Mouse (Mus musculus) midbrain, embryonic 13.5 days (tissue): ENCODE data around the gene 2010111I01Rik. TPM values are rescaled to one million over a fixed set of nuclear protein-coding genes. Genes with fewer than 3 reads are reported as not detected.

Source experiments
- ATAC-seq: fragments of 200-750 bp; cut with Nextera tagmentation; 2 replicates; pipeline ENCODE4 v1.8.0; 2017; ENCODE audit warnings: mild to moderate bottlenecking, moderate TSS enrichment, moderate library complexity
- H3K27ac ChIP-seq: fragments of 300-500 bp; sonication (generic); 2 replicates; pipeline ENCODE4 v1.5.1; 2015; ENCODE audit warnings: inconsistent platforms, mild to moderate bottlenecking, moderate library complexity
- H3K27me3 ChIP-seq: fragments of 300-500 bp; sonication (generic); 2 replicates; pipeline ENCODE4 v1.6.1; 2015; ENCODE audit warnings: mild to moderate bottlenecking, inconsistent platforms
- H3K36me3 ChIP-seq: fragments of 300-500 bp; sonication (generic); 2 replicates; pipeline ENCODE4 v1.6.1; 2015; ENCODE audit warnings: mild to moderate bottlenecking, inconsistent platforms
- H3K4me1 ChIP-seq: fragments of 300-500 bp; sonication (generic); replicated peaks from 2 replicates; pipeline ENCODE4 v1.6.1; 2015; ENCODE audit warnings: inconsistent platforms
- H3K4me2 ChIP-seq: fragments of 300-500 bp; sonication (generic); replicated peaks from 2 replicates; pipeline ENCODE4 v1.6.1; 2015; ENCODE audit warnings: moderate library complexity, mild to moderate bottlenecking, inconsistent platforms
- H3K4me3 ChIP-seq: fragments of 300-500 bp; sonication (generic); replicated peaks from 2 replicates; pipeline ENCODE4 v1.5.1; 2015; ENCODE audit warnings: mild to moderate bottlenecking, inconsistent platforms
- H3K9ac ChIP-seq: fragments of 300-500 bp; sonication (generic); replicated peaks from 2 replicates; pipeline ENCODE4 v1.6.1; 2015; ENCODE audit warnings: mild to moderate bottlenecking, inconsistent platforms
- H3K9me3 ChIP-seq: fragments of 300-500 bp; sonication (generic); 2 replicates; pipeline ENCODE4 v1.6.1; 2016; ENCODE audit warnings: mild to moderate bottlenecking, inconsistent platforms
- WGBS: fragments of 180-500 bp; shearing (Covaris S2); methylation state at CpG from one replicate; pipeline ENCODE4 v1.1.7; 2015; 5-methylcytosine and 5-hydroxymethylcytosine counted together
- polyA plus RNA-seq: library from polyadenylated mRNA; unstranded; fragments of >200 nt; fragmentation: Nextera tagmentation; extraction: Ambion mirVana; gene quantifications from 2 replicates; pipeline ENCODE4 v1.2.1, GENCODE M21; 2015

Gene 2010111I01Rik
- polyA plus RNA-seq, 1 experiment from 2014 or later = 28.6 TPM

GRCm38 (mm10) chr13:62939797-62940196 lies 24.9 kb upstream of the 2010111I01Rik start:
- Histone ChIP-seq H3K4me1 (no peaks in the 10 kb centered on the region), H3K27me3 (no peaks in the 10 kb centered on the region), H3K27ac (no peak overlapping the region), H3K4me2 (no peak overlapping the region), H3K9ac (no peak overlapping the region), H3K4me3 (no peak overlapping the region), H3K36me3 (no peaks in the 10 kb centered on the region), H3K9me3 (no peaks in the 10 kb centered on the region)
- 95% methylated on average over 4 of the region's 4 CpGs for WGBS
- no peak for ATAC-seq

- no peaks in the 10 kb centered on the region for H3K9me3 ChIP-seq
- H3K4me1 ChIP-seq = no peaks in the 10 kb centered on the region
- H3K27me3 ChIP-seq = no peaks in the 10 kb centered on the region
- H3K36me3 ChIP-seq = no peaks in the 10 kb centered on the region
- H3K9ac ChIP-seq = no peak overlapping the region
- no peak overlapping the region for H3K4me2 ChIP-seq
- H3K27ac ChIP-seq = no peak overlapping the region
- no peak overlapping the region for H3K4me3 ChIP-seq
- no peak for ATAC-seq
- 93% methylated on average over 4 of the region's 4 CpGs for WGBS
These were observed 24.0 kb upstream of the 2010111I01Rik start for GRCm38 (mm10) chr13:62940721-62941120.

- WGBS = 82% methylated on average over 17 of the region's 17 CpGs
- no peaks in the 10 kb centered on the region for H3K36me3 ChIP-seq
- no peak for ATAC-seq
- H3K9me3 ChIP-seq = no peaks in the 10 kb centered on the region
- H3K4me1 ChIP-seq = no peaks in the 10 kb centered on the region
- no peak overlapping the region for H3K27ac ChIP-seq
- no peaks in the 10 kb centered on the region for H3K27me3 ChIP-seq
- no peak overlapping the region for H3K9ac ChIP-seq
- H3K4me2 ChIP-seq = no peak overlapping the region
- H3K4me3 ChIP-seq = no peak overlapping the region
These were observed 23.2 kb upstream of the 2010111I01Rik start for GRCm38 (mm10) chr13:62941341-62942005.

GRCm38 (mm10) chr13:62943274-62943830 lies 21.3 kb upstream of the 2010111I01Rik start:
- H3K9ac ChIP-seq = no peak overlapping the region
- no peaks in the 10 kb centered on the region for H3K9me3 ChIP-seq
- WGBS = 80% methylated on average over 7 of the region's 7 CpGs
- no peaks in the 10 kb centered on the region for H3K27me3 ChIP-seq
- no peaks in the 10 kb centered on the region for H3K4me1 ChIP-seq
- H3K27ac ChIP-seq = no peak overlapping the region
- no peak for ATAC-seq
- H3K4me2 ChIP-seq = no peak overlapping the region
- H3K4me3 ChIP-seq = no peak overlapping the region
- no peaks in the 10 kb centered on the region for H3K36me3 ChIP-seq

GRCm38 (mm10) chr13:62944109-62944508 lies 20.6 kb upstream of the 2010111I01Rik start:
- Histone ChIP-seq H3K27ac (no peak overlapping the region), H3K4me2 (no peak overlapping the region), H3K4me3 (no peak overlapping the region), H3K27me3 (no peaks in the 10 kb centered on the region), H3K36me3 (no peaks in the 10 kb centered on the region), H3K9me3 (no peaks in the 10 kb centered on the region), H3K4me1 (no peaks in the 10 kb centered on the region), H3K9ac (no peak overlapping the region)
- WGBS = 84% methylated on average over 6 of the region's 6 CpGs
- no peak for ATAC-seq

GRCm38 (mm10) chr13:62949560-62950188 lies 15.0 kb upstream of the 2010111I01Rik start:
- Histone ChIP-seq H3K4me1 (0 out of 2 replicates have a peak, but pooled peaks cover 3% of the 10 kb centered on the region), H3K36me3 (no peaks in the 10 kb centered on the region), H3K9me3 (no peaks in the 10 kb centered on the region), H3K4me2 (no peak overlapping the region), H3K27ac (no peak overlapping the region), H3K4me3 (no peak overlapping the region), H3K9ac (no peak overlapping the region), H3K27me3 (no peaks in the 10 kb centered on the region)
- 45% methylated on average over 4 of the region's 4 CpGs for whole genome bisulfite sequencing
- ATAC-seq = no peak

- Histone ChIP-seq H3K27ac (no peak overlapping the region), H3K4me3 (no peak overlapping the region), H3K4me2 (no peak overlapping the region), H3K36me3 (no peaks in the 10 kb centered on the region), H3K27me3 (no peaks in the 10 kb centered on the region), H3K9me3 (no peaks in the 10 kb centered on the region), H3K9ac (no peak overlapping the region), H3K4me1 (0 out of 2 replicates have a peak, but pooled peaks cover 3% of the 10 kb centered on the region)
- 76% methylated on average over 1 of the region's 1 CpGs for WGBS
- no peak for ATAC-seq
These were observed 13.1 kb upstream of the 2010111I01Rik start for GRCm38 (mm10) chr13:62951606-62952005.

- Histone ChIP-seq H3K4me3 (no peak overlapping the region), H3K4me1 (0 out of 2 replicates have a peak, but pooled peaks cover 3% of the 10 kb centered on the region), H3K4me2 (no peak overlapping the region), H3K27me3 (no peaks in the 10 kb centered on the region), H3K9me3 (no peaks in the 10 kb centered on the region), H3K9ac (no peak overlapping the region), H3K27ac (no peak overlapping the region), H3K36me3 (no peaks in the 10 kb centered on the region)
- ATAC-seq = no peak
- WGBS = 70% methylated on average over 3 of the region's 3 CpGs
These were observed 12.6 kb upstream of the 2010111I01Rik start for GRCm38 (mm10) chr13:62952047-62952446.

- H3K9me3 ChIP-seq = no peaks in the 10 kb centered on the region
- no peak for ATAC-seq
- no peak overlapping the region for H3K4me2 ChIP-seq
- 0 out of 2 replicates have a peak, but pooled peaks cover 3% of the 10 kb centered on the region for H3K4me1 ChIP-seq
- WGBS = 81% methylated on average over 3 of the region's 3 CpGs
- no peaks in the 10 kb centered on the region for H3K36me3 ChIP-seq
- no peak overlapping the region for H3K4me3 ChIP-seq
- no peak overlapping the region for H3K27ac ChIP-seq
- H3K27me3 ChIP-seq = no peaks in the 10 kb centered on the region
- no peak overlapping the region for H3K9ac ChIP-seq
These were observed 12.1 kb upstream of the 2010111I01Rik start for GRCm38 (mm10) chr13:62952624-62953023.

GRCm38 (mm10) chr13:62955997-62956396 lies 8.7 kb upstream of the 2010111I01Rik start:
- Histone ChIP-seq H3K4me2 (no peak overlapping the region), H3K9me3 (no peaks in the 10 kb centered on the region), H3K27me3 (no peaks in the 10 kb centered on the region), H3K4me1 (no peaks in the 10 kb centered on the region), H3K36me3 (no peaks in the 10 kb centered on the region), H3K4me3 (no peak overlapping the region), H3K27ac (no peak overlapping the region), H3K9ac (no peak overlapping the region)
- 87% methylated on average over 6 of the region's 6 CpGs for WGBS
- ATAC-seq = no peak

- Histone ChIP-seq H3K36me3 (no peaks in the 10 kb centered on the region), H3K27me3 (no peaks in the 10 kb centered on the region), H3K4me2 (no peak overlapping the region), H3K9me3 (no peaks in the 10 kb centered on the region), H3K4me3 (no peak overlapping the region), H3K27ac (no peak overlapping the region), H3K4me1 (no peaks in the 10 kb centered on the region), H3K9ac (no peak overlapping the region)
- WGBS = 93% methylated on average over 10 of the region's 10 CpGs
- ATAC-seq = no peak
These were observed 7.9 kb upstream of the 2010111I01Rik start for GRCm38 (mm10) chr13:62956776-62957175.

GRCm38 (mm10) chr13:62963358-62963757 lies 1.3 kb upstream of the 2010111I01Rik start:
- Histone ChIP-seq H3K4me3 (no peak overlapping the region), H3K4me2 (no peak overlapping the region), H3K9ac (no peak overlapping the region), H3K27ac (no peak overlapping the region), H3K4me1 (peaks cover 9% of the 10 kb centered on the region), H3K36me3 (no peaks in the 10 kb centered on the region), H3K27me3 (no peaks in the 10 kb centered on the region), H3K9me3 (no peaks in the 10 kb centered on the region)
- no peak for ATAC-seq
- WGBS = 89% methylated on average over 2 of the region's 2 CpGs
